Mouse (Mus musculus): Measurements from ENCODE around the gene Rps3.

Rps3 gene

DNA sequence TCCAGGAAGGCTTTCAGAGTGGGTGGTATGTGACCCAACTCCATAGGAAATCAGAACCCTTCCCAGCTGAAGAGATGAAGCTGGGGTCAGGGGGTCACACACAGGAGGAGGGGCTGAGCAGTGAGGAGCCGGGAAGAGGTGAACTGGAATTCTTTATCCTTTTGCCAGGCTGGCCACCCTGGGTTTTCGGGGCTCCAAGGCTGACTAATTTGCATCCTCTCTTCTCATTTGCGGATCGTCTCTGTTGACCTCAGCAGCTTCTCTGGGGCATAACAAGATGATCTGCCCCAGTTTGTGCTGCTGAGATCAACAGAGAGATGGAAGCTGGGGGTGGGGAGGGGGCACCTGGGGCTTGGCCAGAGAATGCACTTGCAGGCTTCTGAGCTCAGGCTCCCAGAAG is 47.0 kb downstream of the Rps3 start:
- DNase-seq, result no peak

- peak in 1 of 2 experiments; percentile 38 for DNase-seq
These were observed 48.8 kb downstream of the Rps3 start for GRCm38 (mm10) chr7:99434672-99435250.

DNA sequence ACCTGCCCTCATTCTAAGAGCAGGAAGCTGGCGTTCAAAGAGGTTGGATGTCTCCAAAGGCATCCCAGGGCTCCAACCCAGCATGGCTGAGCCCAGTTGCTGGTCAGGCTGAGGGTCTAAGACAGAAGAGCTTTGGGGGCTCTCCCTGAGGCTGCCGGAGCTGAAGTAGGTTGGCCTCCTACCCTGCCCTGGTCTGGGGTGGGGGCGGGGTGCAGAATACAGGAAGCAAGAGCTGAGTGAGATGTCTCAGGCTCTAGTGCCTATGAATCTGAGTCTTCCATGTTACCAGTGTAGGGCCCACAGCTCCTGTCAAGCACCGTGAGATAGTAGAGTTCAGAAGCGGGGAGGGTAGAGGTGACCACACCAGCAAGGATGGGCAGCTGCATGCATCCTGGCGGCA is 50.7 kb downstream of the Rps3 start:
- no peak for DNase-seq

GRCm38 (mm10) chr7:99432248-99432647 is 51.3 kb downstream of the Rps3 start:
- DNase-seq, result no peak

DNA sequence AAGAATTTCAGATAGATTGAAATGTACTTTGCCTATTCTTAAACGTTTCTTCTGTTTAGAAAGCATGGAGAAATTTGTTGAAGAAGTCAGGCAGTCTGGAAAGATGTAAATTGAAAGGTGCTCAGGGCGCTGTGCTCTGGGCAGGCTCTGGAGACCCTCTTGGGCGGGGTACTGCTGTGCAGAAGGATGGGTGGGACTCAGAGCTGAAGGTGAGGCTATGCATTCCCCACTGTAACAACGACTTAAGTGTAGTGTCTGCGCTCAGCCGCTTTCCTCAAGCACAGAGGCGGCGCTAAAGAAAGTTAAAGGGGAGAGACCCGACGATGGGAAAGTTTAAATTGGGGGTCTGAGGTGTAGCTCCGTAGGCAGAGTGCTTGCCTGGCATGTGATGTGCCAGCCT is 53.3 kb downstream of the Rps3 start:
- no peak for DNase-seq

GRCm38 (mm10) chr7:99429786-99430185 is 53.8 kb downstream of the Rps3 start:
- no peak for DNase-seq

DNA sequence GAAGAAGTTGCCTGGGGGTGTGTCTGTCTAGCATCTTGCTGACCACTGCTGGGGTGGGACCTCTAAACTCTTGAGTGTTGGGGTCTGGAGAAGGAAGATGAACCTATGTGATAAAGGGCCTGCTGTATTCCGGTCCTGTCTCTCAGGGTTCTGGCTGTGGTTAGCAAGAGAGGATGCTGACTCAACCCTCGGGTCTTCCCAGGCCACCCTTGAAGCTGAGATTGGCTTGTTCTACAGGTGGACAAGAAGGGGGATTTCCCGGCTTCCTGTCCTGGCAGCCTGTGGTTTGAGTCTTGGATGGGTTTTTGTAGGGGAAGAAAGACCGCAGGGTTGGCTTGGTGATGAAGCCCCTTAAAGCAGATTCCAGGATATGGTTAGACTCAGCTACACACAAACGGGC is 54.7 kb downstream of the Rps3 start:
- no peak for DNase-seq

GRCm38 (mm10) chr7:99427987-99428386 is 55.6 kb downstream of the Rps3 start:
- DNase-seq, result no peak
